Mouse (Mus musculus) embryonic facial prominence, embryonic 11.5 days (tissue): Measurements from ENCODE around the gene Erg. TPM values are rescaled to one million over a fixed set of nuclear protein-coding genes. Genes with fewer than 3 reads are reported as not detected.

Experiments
- ATAC-seq: fragments of 200-750 bp; cut with Nextera tagmentation; replicated peaks from 2 replicates; pipeline ENCODE4 v1.8.0; 2017; ENCODE audit warnings: low read depth; ENCODE audit not compliant: insufficient number of reproducible peaks, low FRiP score, low TSS enrichment
- DNase-seq: peaks from one replicate; pipeline ENCODE4 v3.0.0-alpha.2; 2015; ENCODE audit warnings: low spot score
- H3K27ac ChIP-seq: fragments of 300-500 bp; sonication (generic); replicated peaks from 2 replicates; pipeline ENCODE4 v1.5.1; 2014; ENCODE audit warnings: mild to moderate bottlenecking, low read depth, low read length, control low read depth
- H3K27me3 ChIP-seq: fragments of 300-500 bp; sonication (generic); 2 replicates; pipeline ENCODE4 v1.6.1; 2014; ENCODE audit warnings: mild to moderate bottlenecking, low read length, moderate library complexity, mixed read lengths; ENCODE audit not compliant: control insufficient read depth, insufficient read depth
- H3K36me3 ChIP-seq: fragments of 300-500 bp; sonication (generic); replicated peaks from 2 replicates; pipeline ENCODE4 v1.6.1; 2014; ENCODE audit warnings: low read depth, mild to moderate bottlenecking, low read length, moderate library complexity, mixed read lengths; ENCODE audit not compliant: control insufficient read depth, insufficient read depth
- H3K4me1 ChIP-seq: fragments of 300-500 bp; sonication (generic); 2 replicates; pipeline ENCODE4 v1.6.1; 2014; ENCODE audit warnings: low read length, mixed read lengths; ENCODE audit not compliant: control insufficient read depth, insufficient read depth
- H3K4me2 ChIP-seq: fragments of 300-500 bp; sonication (generic); 2 replicates; pipeline ENCODE4 v1.6.1; 2014; ENCODE audit warnings: low read depth, mild to moderate bottlenecking, control low read depth, low read length, moderate library complexity
- H3K4me3 ChIP-seq: fragments of 300-500 bp; sonication (generic); 2 replicates; pipeline ENCODE4 v1.5.1; 2014; ENCODE audit warnings: low read depth, low read length, control low read depth
- H3K9ac ChIP-seq: fragments of 300-500 bp; sonication (generic); replicated peaks from 2 replicates; pipeline ENCODE4 v1.6.1; 2014; ENCODE audit warnings: mild to moderate bottlenecking, control low read depth, low read length
- H3K9me3 ChIP-seq: fragments of 300-500 bp; sonication (generic); replicated peaks from 2 replicates; pipeline ENCODE4 v1.6.1; 2016; ENCODE audit warnings: mild to moderate bottlenecking, low read length, inconsistent platforms, mixed read lengths; ENCODE audit not compliant: control insufficient read depth
- WGBS: fragments of 180-500 bp; shearing (Covaris S2); extraction: QIAGEN DNeasy Blood & Tissue Kit; methylation state at CpG from one replicate; pipeline ENCODE4 v1.1.7; 2014; 5-methylcytosine and 5-hydroxymethylcytosine counted together
- polyA plus RNA-seq: library from polyadenylated mRNA; unstranded; fragments of >200 nt; fragmentation: Nextera tagmentation; extraction: Ambion mirVana; gene quantifications from 2 replicates; pipeline ENCODE4 v1.2.1, GENCODE M21; 2014

Gene Erg
- 2.5 and 2.9 TPM in 2 replicates for polyA plus RNA-seq

DNA sequence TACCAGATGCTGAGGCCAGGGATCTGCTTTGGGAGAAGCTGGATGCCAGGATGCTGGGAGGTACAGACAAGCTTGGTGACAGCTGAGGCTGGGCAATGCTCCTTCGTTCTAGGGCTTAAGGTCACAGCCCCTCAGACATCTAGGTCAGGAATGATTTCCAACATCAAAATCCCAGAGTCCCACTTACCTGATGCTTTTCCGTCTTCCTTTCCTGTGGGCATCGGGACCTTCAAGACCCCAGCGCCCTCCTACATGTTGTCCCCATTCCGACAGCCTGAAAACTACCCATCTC, at the start of gene Erg:
Erg (minus strand) TSS at position 283 of the 292 bp plus-strand sequence.
- Histone ChIP-seq H3K4me1 (no peaks in the 10 kb centered on the region; the same call in 1 of the 2 replicates), H3K27ac (no peak within 1 kb of the TSS), H3K4me3 (peak within 1 kb of the TSS; percentile 50), H3K27me3 (peaks cover 7% of the 10 kb centered on the region), H3K9me3 (no peaks in the 10 kb centered on the region), H3K4me2 (peak within 1 kb of the TSS; percentile 96), H3K9ac (peak within 1 kb of the TSS; percentile 52), H3K36me3 (no peaks in the 10 kb centered on the region)
- DNase-seq: no peak
- 0% methylated on average over 5 of the region's 5 CpGs for WGBS
- ATAC-seq: no peak

DNA sequence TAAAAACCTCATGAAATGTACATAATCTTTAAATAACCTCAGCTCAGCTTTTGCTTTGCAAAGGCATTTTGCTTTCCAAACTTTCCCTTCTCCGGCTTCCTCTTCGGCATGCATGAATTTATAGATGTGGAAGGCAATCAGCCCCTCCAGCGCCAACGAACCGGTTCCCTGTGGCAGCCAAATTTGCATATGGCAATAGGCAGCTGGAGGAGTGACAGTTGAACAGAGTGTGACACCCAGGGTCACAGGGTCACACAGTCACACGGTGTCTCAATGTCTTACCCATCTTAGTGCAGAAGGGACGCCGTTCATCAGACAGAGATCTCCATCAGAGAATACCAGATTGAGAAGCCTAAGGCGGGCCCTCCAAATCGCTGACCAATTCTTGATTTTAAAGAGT, 45.4 kb upstream of the Erg start:
- Histone ChIP-seq H3K9me3 (no peaks in the 10 kb centered on the region), H3K27me3 (no peaks in the 10 kb centered on the region), H3K36me3 (no peaks in the 10 kb centered on the region), H3K4me2 (no peak overlapping the region), H3K4me1 (no peaks in the 10 kb centered on the region), H3K4me3 (no peak overlapping the region), H3K27ac (no peak overlapping the region), H3K9ac (no peak overlapping the region)
- 73% methylated on average over 10 of the region's 10 CpGs for whole genome bisulfite sequencing
- DNase-seq (no peak), ATAC-seq (no peak)

GRCm38 (mm10) chr16:95623876-95624770, 37.7 kb upstream of the Erg start:
- DNase-seq: no peak
- Histone ChIP-seq H3K4me1 (no peaks in the 10 kb centered on the region; the same call in 1 of the 2 replicates), H3K4me2 (no peak overlapping the region), H3K9ac (no peak overlapping the region), H3K27ac (no peak overlapping the region), H3K9me3 (no peaks in the 10 kb centered on the region), H3K36me3 (no peaks in the 10 kb centered on the region), H3K27me3 (no peaks in the 10 kb centered on the region), H3K4me3 (no peak overlapping the region)
- no peak for ATAC-seq
- WGBS: 49% methylated on average over 7 of the region's 7 CpGs

DNA sequence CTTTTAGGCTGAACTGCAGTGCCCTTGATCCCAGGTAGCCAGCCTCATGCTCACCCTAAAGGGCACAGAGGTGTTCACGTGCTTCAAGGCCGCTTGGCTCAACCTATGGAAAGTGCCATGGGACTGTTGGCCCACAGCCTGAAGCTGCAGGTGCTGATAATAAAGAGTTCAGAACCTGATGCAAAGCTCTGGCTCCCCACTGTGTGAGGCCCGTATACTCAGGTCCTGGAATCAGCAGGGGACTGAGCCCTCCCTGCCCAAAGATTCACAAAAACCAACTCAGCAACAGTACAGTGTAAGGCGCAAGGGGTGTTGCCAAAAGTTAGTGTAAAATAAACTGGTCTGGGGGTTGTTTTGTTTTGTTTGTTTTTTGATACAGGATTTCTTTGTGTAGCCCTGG, 36.7 kb upstream of the Erg start:
- Histone ChIP-seq H3K4me1 (no peaks in the 10 kb centered on the region; the same call in 1 of the 2 replicates), H3K9me3 (no peaks in the 10 kb centered on the region), H3K36me3 (no peaks in the 10 kb centered on the region), H3K9ac (no peak overlapping the region), H3K4me3 (no peak overlapping the region), H3K27me3 (no peaks in the 10 kb centered on the region), H3K4me2 (no peak overlapping the region), H3K27ac (no peak overlapping the region)
- ATAC-seq (no peak), DNase-seq (no peak)
- 72% methylated on average over 4 of the region's 4 CpGs for WGBS

DNA sequence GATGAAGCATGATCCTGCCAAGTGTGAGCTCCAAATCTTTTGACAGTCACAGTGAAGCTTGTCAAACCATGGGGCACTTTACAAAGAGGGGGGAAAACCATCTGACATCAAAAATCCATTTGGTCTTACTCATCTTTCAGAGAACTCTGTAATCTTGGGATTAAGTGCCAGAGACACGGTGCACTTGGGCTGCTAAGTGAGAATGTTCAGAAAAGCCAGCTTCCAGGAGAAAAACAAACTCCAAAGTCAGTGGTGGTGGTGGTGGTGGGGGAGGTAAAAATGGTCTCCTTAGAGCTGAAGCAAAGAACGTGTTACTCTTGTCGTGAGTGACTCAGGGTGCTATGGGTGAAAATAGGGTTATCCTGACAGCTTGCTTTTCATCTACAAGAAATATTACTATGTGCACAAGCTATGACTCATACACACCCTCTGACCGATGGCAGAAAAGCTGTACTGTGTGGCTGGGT, 33.5 kb upstream of the Erg start:
- H3K9me3 ChIP-seq: no peaks in the 10 kb centered on the region
- H3K9ac ChIP-seq: no peak overlapping the region
- WGBS: 75% methylated on average over 4 of the region's 4 CpGs
- DNase-seq: no peak
- ATAC-seq: no peak
- no peaks in the 10 kb centered on the region for H3K27me3 ChIP-seq
- no peaks in the 10 kb centered on the region; the same call in 1 of the 2 replicates for H3K4me1 ChIP-seq
- no peak overlapping the region for H3K4me3 ChIP-seq
- H3K36me3 ChIP-seq: no peaks in the 10 kb centered on the region
- H3K4me2 ChIP-seq: no peak overlapping the region
- H3K27ac ChIP-seq: no peak overlapping the region

GRCm38 (mm10) chr16:95618206-95618605, 31.8 kb upstream of the Erg start:
- no peaks in the 10 kb centered on the region for H3K36me3 ChIP-seq
- H3K9ac ChIP-seq: no peak overlapping the region
- 58% methylated on average over 15 of the region's 15 CpGs for WGBS
- no peak overlapping the region for H3K4me3 ChIP-seq
- no peaks in the 10 kb centered on the region for H3K4me1 ChIP-seq
- no peaks in the 10 kb centered on the region for H3K9me3 ChIP-seq
- no peaks in the 10 kb centered on the region for H3K27me3 ChIP-seq
- H3K4me2 ChIP-seq: no peak overlapping the region
- ATAC-seq (no peak), DNase-seq (no peak)
- no peak overlapping the region for H3K27ac ChIP-seq

DNA sequence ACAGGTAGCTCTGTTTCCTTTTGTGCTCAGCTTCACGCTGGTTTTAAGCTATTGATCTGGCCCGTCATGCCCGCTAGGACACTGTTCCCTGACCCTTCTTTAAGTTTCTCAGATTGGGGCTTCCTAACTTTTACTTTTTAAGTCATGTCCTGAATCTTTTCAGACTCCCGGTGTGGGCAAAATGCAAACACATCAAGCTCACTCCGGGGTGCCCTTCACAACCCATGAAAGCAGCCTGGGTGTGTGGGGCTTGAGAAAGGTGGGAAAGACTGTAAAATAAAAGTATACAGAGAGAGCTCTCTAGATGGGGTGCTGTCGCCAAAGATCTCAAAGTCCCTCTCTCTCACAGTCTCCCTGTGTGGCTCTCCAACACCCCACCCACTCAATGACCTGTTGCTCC, 31.3 kb upstream of the Erg start:
- DNase-seq (no peak), ATAC-seq (no peak)
- no peaks in the 10 kb centered on the region for H3K36me3 ChIP-seq
- H3K4me2 ChIP-seq: no peak overlapping the region
- 37% methylated on average over 6 of the region's 6 CpGs for WGBS
- no peak overlapping the region for H3K9ac ChIP-seq
- no peaks in the 10 kb centered on the region for H3K4me1 ChIP-seq
- no peak overlapping the region for H3K27ac ChIP-seq
- H3K9me3 ChIP-seq: no peaks in the 10 kb centered on the region
- H3K27me3 ChIP-seq: no peaks in the 10 kb centered on the region
- no peak overlapping the region for H3K4me3 ChIP-seq

DNA sequence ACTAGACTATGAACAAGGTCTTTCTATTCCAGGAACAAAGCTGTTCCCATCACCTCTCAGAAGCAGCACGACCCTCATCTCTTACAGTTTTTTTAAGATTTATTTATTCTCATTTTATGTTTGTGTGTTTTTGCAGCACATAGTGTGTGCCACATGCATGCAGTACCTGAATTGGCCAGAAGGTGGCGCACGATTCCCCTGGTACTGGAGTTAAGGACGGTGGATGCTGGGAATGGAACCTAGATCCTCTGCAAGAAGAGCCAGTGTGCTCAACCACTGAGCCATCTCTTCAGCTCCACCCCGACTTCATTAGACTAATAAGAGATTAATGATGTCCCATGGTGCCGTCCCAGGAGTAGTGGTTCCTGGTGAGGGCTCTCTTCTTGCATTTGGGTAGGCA, 29.2 kb upstream of the Erg start:
- H3K27me3 ChIP-seq: no peaks in the 10 kb centered on the region
- DNase-seq (peak; percentile 59), ATAC-seq (no peak)
- H3K9me3 ChIP-seq: no peaks in the 10 kb centered on the region
- no peaks in the 10 kb centered on the region for H3K4me1 ChIP-seq
- no peak overlapping the region for H3K9ac ChIP-seq
- no peak overlapping the region for H3K27ac ChIP-seq
- H3K36me3 ChIP-seq: no peaks in the 10 kb centered on the region
- H3K4me3 ChIP-seq: no peak overlapping the region
- no peak overlapping the region for H3K4me2 ChIP-seq
- 41% methylated on average over 6 of the region's 6 CpGs for WGBS
